Mouse (Mus musculus): ENCODE data around the gene Gm14443. TPM values are rescaled to one million over a fixed set of nuclear protein-coding genes. Genes with fewer than 3 reads are reported as not detected.
"Not testable (repeated sequence)": the region's sequence is repeated elsewhere in the genome, so short reads cannot be mapped to it uniquely, and the experiment has no call there.

Gm14443 gene
- polyA plus RNA-seq, 1 experiment = 0.41 TPM

DNA sequence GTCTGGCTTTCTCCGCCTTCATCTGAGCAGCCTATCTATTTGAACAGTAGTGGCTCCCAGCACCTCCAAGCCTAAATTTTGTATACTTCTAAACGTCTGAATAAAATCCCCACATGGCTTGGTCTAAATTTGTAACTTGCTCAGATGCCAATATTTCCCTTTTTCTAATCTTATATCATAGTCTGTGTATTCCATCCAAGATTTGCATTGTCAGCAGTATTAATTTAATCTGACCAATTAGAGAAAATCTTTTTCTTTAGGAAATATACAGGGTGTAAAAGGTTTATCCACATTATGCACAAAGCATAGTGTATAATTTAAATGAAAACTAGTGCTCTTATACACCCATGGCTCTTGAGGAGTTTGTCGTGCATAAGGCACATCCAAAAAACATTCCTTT, 17.0 kb downstream of the Gm14443 start:
- 87% methylated on average over 3 of the region's 3 CpGs for WGBS
- no peak overlapping the region for H3K27ac ChIP-seq (ENCODE audit: insufficient read depth, low read depth, low read length)
- DNase-seq = no peak
- H3K27me3 ChIP-seq (replicated peaks; ENCODE audit: control insufficient read depth, insufficient read depth, low read length) = no peaks in the 10 kb centered on the region
- TF ChIP-seq CTCF (conservative IDR thresholded peaks at IDR 0.05; ENCODE audit: insufficient read depth, insufficient read length, low read depth, low read length) = no peak
- TF ChIP-seq POLR2A (IDR thresholded peaks at IDR 0.05; ENCODE audit: low read depth, low read length) = no peak
- no peaks in the 10 kb centered on the region for H3K36me3 ChIP-seq (ENCODE audit: control insufficient read depth, insufficient read depth, low read length)
- H3K4me1 ChIP-seq (ENCODE audit: control insufficient read depth, insufficient read depth, low read length) = no peaks in the 10 kb centered on the region
- no peak overlapping the region for H3K4me3 ChIP-seq (ENCODE audit: insufficient read depth, low read depth, low read length)

DNA sequence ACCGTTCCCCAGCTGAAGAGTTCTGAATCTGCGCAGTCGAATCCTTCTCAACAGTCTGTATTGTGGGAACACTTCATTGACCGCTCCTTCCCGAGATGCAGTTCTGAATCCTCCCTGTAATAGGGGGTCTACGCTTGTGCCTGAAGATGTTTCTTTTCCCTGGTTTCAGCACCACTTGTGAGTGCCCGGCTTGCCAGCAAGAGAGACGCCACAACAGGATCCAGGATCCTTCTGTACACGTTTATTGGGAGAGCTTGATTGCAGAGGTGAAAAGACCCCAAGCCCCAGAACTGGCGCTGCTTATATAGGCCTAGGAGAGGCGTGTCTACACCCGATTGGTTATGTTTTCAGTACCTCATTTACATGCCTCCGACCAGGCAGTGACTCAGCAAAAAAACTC, 19.0 kb downstream of the Gm14443 start:
- no peaks in the 10 kb centered on the region for H3K27me3 ChIP-seq (replicated peaks; ENCODE audit: control insufficient read depth, insufficient read depth, low read length)
- no peaks in the 10 kb centered on the region for H3K36me3 ChIP-seq (ENCODE audit: control insufficient read depth, insufficient read depth, low read length)
- DNase-seq = no peak
- WGBS = 92% methylated on average over 13 of the region's 13 CpGs
- H3K4me3 ChIP-seq (ENCODE audit: insufficient read depth, low read depth, low read length) = no peak overlapping the region
- TF ChIP-seq POLR2A (IDR thresholded peaks at IDR 0.05; ENCODE audit: low read depth, low read length) = no peak
- no peak for TF ChIP-seq CTCF (conservative IDR thresholded peaks at IDR 0.05; ENCODE audit: insufficient read depth, insufficient read length, low read depth, low read length)
- no peaks in the 10 kb centered on the region for H3K4me1 ChIP-seq (ENCODE audit: control insufficient read depth, insufficient read depth, low read length)
- no peak overlapping the region for H3K27ac ChIP-seq (ENCODE audit: insufficient read depth, low read depth, low read length)

DNA sequence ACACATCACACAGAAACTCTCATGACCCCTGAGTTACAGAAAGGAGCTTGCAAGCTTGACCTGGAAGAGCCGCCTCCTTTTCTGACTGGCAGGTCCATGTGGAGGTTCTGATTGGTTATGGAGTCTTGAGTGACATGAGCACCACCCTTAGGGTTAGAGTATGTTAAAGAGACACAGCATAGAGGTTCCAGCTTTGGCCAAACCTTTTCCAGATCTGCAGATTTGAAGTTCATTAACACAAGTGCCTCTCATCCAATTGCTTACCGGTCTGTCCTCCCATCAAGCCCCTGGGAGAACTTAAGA, 33.7 kb downstream of the Gm14443 start, which contains the start of gene Gm14399:
Gene Gm14399, minus strand, starts transcription at position 20 of the 303 bp plus-strand sequence.
- 0% methylated on average over 1 of the region's 2 CpGs for WGBS
- H3K27me3 ChIP-seq (replicated peaks; ENCODE audit: control insufficient read depth, insufficient read depth, low read length); DNase-seq; H3K4me1 ChIP-seq (ENCODE audit: control insufficient read depth, insufficient read depth, low read length); H3K36me3 ChIP-seq (ENCODE audit: control insufficient read depth, insufficient read depth, low read length): not testable (repeated sequence)
- Histone ChIP-seq H3K27ac (ENCODE audit: insufficient read depth, low read depth, low read length) (peak within 1 kb of the TSS; percentile 9; the same call in 1 of the 2 replicates), H3K4me3 (ENCODE audit: insufficient read depth, low read depth, low read length) (peak within 1 kb of the TSS; percentile 80)

DNA sequence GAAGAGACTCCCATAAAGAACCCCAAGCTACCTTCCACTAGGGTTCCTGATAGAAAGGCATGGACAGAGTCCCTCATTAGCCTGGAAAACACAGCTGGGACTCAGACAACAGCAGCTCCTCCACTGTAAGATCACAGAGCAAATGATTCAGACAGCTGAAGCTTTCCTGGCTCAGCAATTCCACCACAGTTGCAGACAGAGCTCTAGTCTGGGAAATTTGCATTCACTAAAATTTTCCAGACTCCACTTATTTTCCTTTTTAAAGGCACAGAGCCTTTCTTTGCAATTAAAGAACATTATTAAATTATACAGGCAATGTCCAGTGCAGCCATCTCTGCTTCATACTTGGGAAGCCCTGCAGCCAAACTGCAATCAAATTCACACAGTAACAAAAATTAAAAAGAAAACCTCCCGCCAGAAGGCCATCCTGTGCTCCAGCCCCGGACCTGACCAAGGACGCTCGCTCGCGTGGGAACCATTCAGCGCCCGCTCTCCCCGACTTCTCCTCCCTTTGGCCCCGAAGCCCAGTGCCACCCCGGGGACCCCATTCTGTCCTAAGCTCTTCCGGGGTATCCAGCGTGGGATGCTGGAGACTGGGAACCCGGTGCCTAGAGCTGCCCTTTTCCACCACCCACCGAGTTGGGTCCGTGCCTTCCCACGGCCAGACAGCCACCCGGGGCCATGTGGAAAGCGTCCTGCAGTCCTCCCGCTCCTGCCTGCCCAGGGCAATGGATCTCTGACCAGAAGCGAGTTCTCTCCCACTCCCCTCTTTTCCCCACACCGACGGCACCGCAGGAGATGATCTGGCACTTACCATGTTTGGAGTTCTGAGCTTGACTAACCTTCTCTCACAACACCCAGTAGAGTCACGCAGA, 34.3 kb downstream of the Gm14443 start:
- H3K36me3 ChIP-seq (ENCODE audit: control insufficient read depth, insufficient read depth, low read length) = not testable (repeated sequence)

DNA sequence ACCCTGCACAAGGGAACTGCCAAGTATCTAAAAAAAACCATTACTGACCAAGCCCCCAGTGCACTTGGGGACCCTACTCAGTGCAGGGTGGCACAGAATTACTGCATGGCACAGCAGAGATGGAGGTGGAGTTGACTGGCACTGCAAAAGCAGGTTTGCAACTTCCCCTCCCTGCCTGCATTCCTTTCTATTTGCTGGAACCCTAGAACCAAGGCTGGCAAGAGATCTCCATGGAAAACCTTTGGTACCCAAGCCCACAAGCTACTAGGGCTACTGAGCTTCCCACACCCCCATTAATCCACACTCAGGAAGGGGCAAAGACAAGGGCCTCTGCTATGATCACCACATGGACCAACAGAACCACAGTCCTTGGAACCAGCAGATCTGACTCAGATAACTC, 35.0 kb downstream of the Gm14443 start:
- not testable (repeated sequence) for H3K36me3 ChIP-seq (ENCODE audit: control insufficient read depth, insufficient read depth, low read length); H3K27me3 ChIP-seq (replicated peaks; ENCODE audit: control insufficient read depth, insufficient read depth, low read length); H3K4me3 ChIP-seq (ENCODE audit: insufficient read depth, low read depth, low read length); DNase-seq; H3K4me1 ChIP-seq (ENCODE audit: control insufficient read depth, insufficient read depth, low read length); H3K27ac ChIP-seq (ENCODE audit: insufficient read depth, low read depth, low read length)

More for the DNA sequence above, 34.3 kb downstream of the Gm14443 start:
- WGBS = 8% methylated on average over 25 of the region's 25 CpGs
- peak overlapping the region; percentile 9; the same call in 1 of the 2 replicates for H3K27ac ChIP-seq (ENCODE audit: insufficient read depth, low read depth, low read length)
- peak overlapping the region; percentile 80 for H3K4me3 ChIP-seq (ENCODE audit: insufficient read depth, low read depth, low read length)
- H3K4me1 ChIP-seq (ENCODE audit: control insufficient read depth, insufficient read depth, low read length); H3K27me3 ChIP-seq (replicated peaks; ENCODE audit: control insufficient read depth, insufficient read depth, low read length): not testable (repeated sequence)
- peak; percentile 42 for DNase-seq

Other genes starting within 250 kb of the Gm14443 start
- not detected in 2 replicates for gene Gm14444, start 165.6 kb downstream of the Gm14443 start, polyA plus RNA-seq (2012; rRNA removed)
- not detected in 2 replicates for gene Gm14393, start 108.1 kb downstream of the Gm14443 start, polyA plus RNA-seq (2012; rRNA removed)
- gene Gm14399, start 33.9 kb downstream of the Gm14443 start, polyA plus RNA-seq (2012; rRNA removed) = 1.0 and 1.1 TPM in 2 replicates
- 6.2 and 8.9 TPM in 2 replicates for gene Gm14391, start 31.0 kb upstream of the Gm14443 start, polyA plus RNA-seq (2012; rRNA removed)
- not detected in 2 replicates for gene Gm14440, start 99.3 kb upstream of the Gm14443 start, polyA plus RNA-seq (2012; rRNA removed)
- 2.4 and 3.4 TPM in 2 replicates for gene Gm4631, start 162.3 kb upstream of the Gm14443 start, polyA plus RNA-seq (2012; rRNA removed)
- gene Zfp968, start 196.6 kb upstream of the Gm14443 start, polyA plus RNA-seq (2012; rRNA removed) = 0.71 and 1.9 TPM in 2 replicates